Mouse (Mus musculus) neural tube, embryonic 11.5 days (tissue): ENCODE data around the gene Arhgef3. TPM values are rescaled to one million over a fixed set of nuclear protein-coding genes. Genes with fewer than 3 reads are reported as not detected.

Experiments used
- ATAC-seq: fragments of 200-750 bp; cut with Nextera tagmentation; 2 replicates; pipeline ENCODE4 v1.8.0; 2017; ENCODE audit warnings: moderate number of reproducible peaks, mild to moderate bottlenecking, moderate TSS enrichment, moderate library complexity; ENCODE audit not compliant: insufficient read depth, low FRiP score, low TSS enrichment
- DNase-seq: peaks from one replicate; pipeline ENCODE4 v3.0.0-alpha.2; 2015; ENCODE audit warnings: low spot score
- H3K27ac ChIP-seq: fragments of 300-500 bp; sonication (generic); 2 replicates; pipeline ENCODE4 v1.5.1; 2014; ENCODE audit warnings: low read depth, mild to moderate bottlenecking, low read length
- H3K27me3 ChIP-seq: fragments of 300-500 bp; sonication (generic); 2 replicates; pipeline ENCODE4 v1.6.1; 2014; ENCODE audit warnings: mild to moderate bottlenecking, low read length, mixed read lengths; ENCODE audit not compliant: control insufficient read depth, insufficient read depth
- H3K36me3 ChIP-seq: fragments of 300-500 bp; sonication (generic); 2 replicates; pipeline ENCODE4 v1.6.1; 2014; ENCODE audit warnings: mild to moderate bottlenecking, low read length, moderate library complexity, mixed read lengths; ENCODE audit not compliant: control insufficient read depth, insufficient read depth
- H3K4me1 ChIP-seq: fragments of 300-500 bp; sonication (generic); 2 replicates; pipeline ENCODE4 v1.6.1; 2014; ENCODE audit warnings: low read length, mixed read lengths; ENCODE audit not compliant: control insufficient read depth, insufficient read depth
- H3K4me2 ChIP-seq: fragments of 300-500 bp; sonication (generic); 2 replicates; pipeline ENCODE4 v1.6.1; 2014; ENCODE audit warnings: low read depth, mild to moderate bottlenecking, moderate library complexity
- H3K4me3 ChIP-seq: fragments of 300-500 bp; sonication (generic); 2 replicates; pipeline ENCODE4 v1.5.1; 2014; ENCODE audit warnings: low read depth, low read length
- H3K9ac ChIP-seq: fragments of 300-500 bp; sonication (generic); 2 replicates; pipeline ENCODE4 v1.6.1; 2014; ENCODE audit warnings: mild to moderate bottlenecking, low read length
- H3K9me3 ChIP-seq: fragments of 300-500 bp; sonication (generic); 2 replicates; pipeline ENCODE4 v1.6.1; 2016; ENCODE audit warnings: low read length; ENCODE audit not compliant: control insufficient read depth
- WGBS: fragments of 180-500 bp; shearing (Covaris S2); extraction: QIAGEN DNeasy Blood & Tissue Kit; methylation state at CpG from one replicate; pipeline ENCODE4 v1.1.7; 2014; 5-methylcytosine and 5-hydroxymethylcytosine counted together
- polyA plus RNA-seq: library from polyadenylated mRNA; unstranded; fragments of >200 nt; fragmentation: Nextera tagmentation; extraction: Ambion mirVana; gene quantifications from 2 replicates; pipeline ENCODE4 v1.2.1, GENCODE M21; 2014

Arhgef3 gene
- polyA plus RNA-seq, 1 experiment from 2014 or later, result 5.1 TPM

- peaks cover 8% of the 10 kb centered on the region; the same call in 1 of the 2 replicates for H3K4me1 ChIP-seq
- H3K9me3 ChIP-seq, result no peaks in the 10 kb centered on the region
- no peak for DNase-seq
- H3K9ac ChIP-seq, result no peak overlapping the region
- peaks cover 7% of the 10 kb centered on the region; the same call in 1 of the 2 replicates for H3K27me3 ChIP-seq
- no peak for ATAC-seq
- H3K4me2 ChIP-seq, result no peak overlapping the region
- no peak overlapping the region for H3K4me3 ChIP-seq
- WGBS, result 58% methylated on average over 4 of the region's 4 CpGs
- H3K36me3 ChIP-seq, result no peaks in the 10 kb centered on the region
- H3K27ac ChIP-seq, result no peak overlapping the region
Observed at GRCm38 (mm10) chr14:27332359-27332987, 217.8 kb downstream of the Arhgef3 start.

DNA sequence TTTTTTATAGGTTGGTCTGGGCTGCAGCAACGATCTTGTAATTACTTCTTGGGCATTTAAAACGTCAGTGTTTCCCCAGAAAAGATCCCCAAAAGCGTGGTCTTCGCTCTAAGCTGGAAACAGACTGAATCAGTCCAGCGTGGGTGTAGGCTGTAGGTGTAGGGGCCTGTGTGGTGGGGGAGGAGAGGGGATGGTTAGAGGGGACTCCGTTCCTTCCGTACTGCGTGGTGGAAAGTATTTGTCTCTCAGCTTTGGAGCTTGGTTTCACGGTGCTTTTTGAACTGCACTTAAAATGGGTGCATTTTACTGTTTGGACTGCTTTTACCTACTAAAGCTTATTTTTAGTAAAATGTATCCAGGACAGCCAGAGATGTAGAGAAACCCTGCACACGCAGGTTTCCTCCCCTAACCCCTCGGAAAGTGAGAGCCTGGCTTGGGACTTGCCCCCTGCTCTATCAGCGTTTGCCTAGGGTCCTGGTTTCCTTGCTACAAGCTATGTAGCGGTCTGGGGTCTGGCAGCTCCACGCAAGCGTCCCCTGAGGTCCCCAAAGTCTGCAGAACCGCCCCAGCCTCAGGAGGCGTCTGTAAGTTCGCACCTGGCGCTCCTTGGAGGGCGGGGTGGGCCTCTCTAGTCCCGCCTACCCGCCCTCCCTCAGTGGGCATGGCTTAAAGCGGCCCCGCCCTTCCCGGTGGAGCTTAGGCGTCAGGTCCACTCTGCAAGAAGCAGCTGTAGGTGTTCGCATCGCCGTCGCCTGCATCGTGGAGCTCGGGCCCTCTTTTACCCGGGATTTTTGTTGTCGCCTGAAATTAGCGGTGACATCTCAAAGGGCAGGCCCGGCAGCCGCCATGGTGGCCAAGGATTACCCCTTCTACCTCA is 220.9 kb downstream of the Arhgef3 start:
- ATAC-seq, result peak; percentile 71; the same call in 1 of the 2 replicates
- Histone ChIP-seq H3K9ac (peak overlapping the region; percentile 53), H3K4me1 (peaks cover 8% of the 10 kb centered on the region; the same call in 1 of the 2 replicates), H3K4me3 (peak overlapping the region; percentile 43), H3K27ac (no peak overlapping the region), H3K4me2 (peak overlapping the region; percentile 95), H3K9me3 (no peaks in the 10 kb centered on the region), H3K27me3 (peaks cover 7% of the 10 kb centered on the region; the same call in 1 of the 2 replicates), H3K36me3 (no peaks in the 10 kb centered on the region)
- peak; percentile 74 for DNase-seq
- 2% methylated on average over 37 of the region's 37 CpGs for WGBS

- Histone ChIP-seq H3K27me3 (peaks cover 7% of the 10 kb centered on the region; the same call in 1 of the 2 replicates), H3K9me3 (no peaks in the 10 kb centered on the region), H3K9ac (peak overlapping the region; percentile 53), H3K4me3 (peak overlapping the region; percentile 43), H3K27ac (no peak overlapping the region), H3K4me2 (peak overlapping the region; percentile 95), H3K36me3 (no peaks in the 10 kb centered on the region), H3K4me1 (peaks cover 8% of the 10 kb centered on the region; the same call in 1 of the 2 replicates)
- DNase-seq (peak; percentile 34), ATAC-seq (no peak)
- 3% methylated on average over 34 of the region's 34 CpGs for WGBS
Observed at GRCm38 (mm10) chr14:27336208-27337114, 221.8 kb downstream of the Arhgef3 start.

DNA sequence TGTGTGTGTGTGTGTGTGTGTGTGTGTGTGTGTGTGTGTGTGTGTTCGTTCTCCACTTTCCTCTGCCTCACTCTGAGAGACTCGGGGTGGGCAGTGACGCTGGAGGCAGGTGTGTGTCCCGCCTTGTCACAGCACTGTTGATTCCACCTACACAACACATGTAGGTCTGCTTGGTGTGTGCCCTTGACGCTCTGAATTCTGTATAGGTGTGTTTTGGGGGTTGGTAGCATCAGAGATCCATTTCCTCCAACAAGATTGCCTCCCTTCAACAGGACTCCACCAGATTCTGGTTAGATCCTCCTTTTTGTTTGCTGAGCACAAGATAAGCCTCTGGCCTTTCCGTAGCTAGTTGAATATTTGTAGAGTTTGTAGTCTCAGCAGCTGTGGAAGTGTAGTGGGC is 222.5 kb downstream of the Arhgef3 start:
- DNase-seq (no peak), ATAC-seq (no peak)
- H3K27me3 ChIP-seq, result peaks cover 7% of the 10 kb centered on the region; the same call in 1 of the 2 replicates
- no peak overlapping the region for H3K9ac ChIP-seq
- H3K9me3 ChIP-seq, result no peaks in the 10 kb centered on the region
- H3K36me3 ChIP-seq, result no peaks in the 10 kb centered on the region
- H3K4me2 ChIP-seq, result no peak overlapping the region
- no peak overlapping the region for H3K27ac ChIP-seq
- peaks cover 8% of the 10 kb centered on the region; the same call in 1 of the 2 replicates for H3K4me1 ChIP-seq
- no peak overlapping the region for H3K4me3 ChIP-seq
- WGBS, result 69% methylated on average over 6 of the region's 6 CpGs

DNA sequence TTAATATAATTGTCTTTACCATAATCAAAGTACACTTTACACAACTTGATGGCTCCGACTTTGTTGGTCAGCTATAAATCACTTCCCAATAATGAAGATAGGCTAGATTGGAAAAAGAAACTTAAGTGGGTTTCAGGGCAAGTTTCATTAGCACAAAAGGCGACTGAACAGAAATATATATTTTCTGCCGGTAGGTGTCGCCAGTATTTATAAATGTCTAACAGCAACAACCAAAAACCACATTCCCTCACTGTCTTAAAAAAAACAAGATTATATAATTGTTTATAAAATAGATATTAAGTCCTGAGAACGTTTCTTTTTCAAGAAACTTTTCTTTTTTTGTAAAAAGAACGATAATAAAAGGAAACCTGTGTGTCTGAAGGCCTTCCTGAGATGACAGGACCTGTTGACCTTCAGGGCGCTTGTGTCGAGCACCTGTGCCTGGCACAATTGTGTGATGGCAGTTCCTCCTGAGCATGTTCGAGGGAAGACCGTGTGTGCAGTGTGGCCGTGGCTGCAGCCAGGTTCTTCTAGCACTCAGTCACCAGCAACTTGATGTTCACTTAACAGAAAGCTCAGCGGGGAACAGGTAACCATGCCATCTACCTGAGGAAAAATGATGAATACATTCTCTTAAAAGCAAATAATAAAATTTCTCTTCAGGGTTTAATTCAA is 223.5 kb downstream of the Arhgef3 start:
- Histone ChIP-seq H3K27me3 (peaks cover 7% of the 10 kb centered on the region; the same call in 1 of the 2 replicates), H3K4me3 (no peak overlapping the region), H3K9ac (no peak overlapping the region), H3K36me3 (no peaks in the 10 kb centered on the region), H3K27ac (no peak overlapping the region), H3K4me2 (no peak overlapping the region), H3K9me3 (no peaks in the 10 kb centered on the region), H3K4me1 (peaks cover 8% of the 10 kb centered on the region; the same call in 1 of the 2 replicates)
- WGBS, result 39% methylated on average over 12 of the region's 12 CpGs
- no peak for ATAC-seq
- no peak for DNase-seq

DNA sequence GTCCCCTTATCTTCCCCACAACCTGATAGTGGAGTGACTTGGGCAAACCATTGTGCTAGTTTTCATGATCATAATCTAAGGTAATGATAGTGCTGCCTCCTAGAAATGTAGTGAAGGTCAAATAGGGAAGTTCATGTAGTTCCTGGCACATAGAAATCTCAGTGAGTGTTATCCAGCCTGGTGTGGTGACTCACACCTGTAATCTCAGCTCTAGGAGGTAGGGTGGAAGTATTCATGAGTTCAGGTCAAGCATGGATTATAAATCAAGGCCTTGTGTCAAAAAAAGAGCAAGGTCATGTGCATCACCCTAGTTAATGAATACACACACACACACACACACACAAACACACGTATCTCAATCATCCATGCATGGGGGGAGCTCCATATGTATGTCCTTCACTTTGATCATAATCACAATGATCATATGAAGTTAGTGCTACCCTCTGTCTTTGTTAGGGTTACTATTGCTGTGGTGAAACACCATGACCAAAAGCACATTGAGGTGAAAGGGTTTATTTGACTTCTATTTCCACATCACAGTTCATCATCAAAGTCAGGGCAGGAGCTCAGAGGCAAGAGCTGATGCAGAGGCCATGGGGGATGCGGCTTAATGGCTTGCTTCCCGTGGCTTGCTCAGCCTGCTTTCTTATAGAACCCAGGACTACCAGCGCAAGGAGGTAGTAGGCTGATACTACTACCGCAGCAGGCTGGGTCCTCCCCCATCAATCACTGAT is 226.2 kb downstream of the Arhgef3 start:
- no peaks in the 10 kb centered on the region for H3K9me3 ChIP-seq
- peaks cover 7% of the 10 kb centered on the region; the same call in 1 of the 2 replicates for H3K27me3 ChIP-seq
- 79% methylated on average over 5 of the region's 5 CpGs for WGBS
- ATAC-seq (no peak), DNase-seq (no peak)
- H3K4me2 ChIP-seq, result no peak overlapping the region
- no peak overlapping the region for H3K27ac ChIP-seq
- H3K4me3 ChIP-seq, result no peak overlapping the region
- no peaks in the 10 kb centered on the region for H3K36me3 ChIP-seq
- peaks cover 7% of the 10 kb centered on the region; the same call in 1 of the 2 replicates for H3K4me1 ChIP-seq
- H3K9ac ChIP-seq, result no peak overlapping the region

DNA sequence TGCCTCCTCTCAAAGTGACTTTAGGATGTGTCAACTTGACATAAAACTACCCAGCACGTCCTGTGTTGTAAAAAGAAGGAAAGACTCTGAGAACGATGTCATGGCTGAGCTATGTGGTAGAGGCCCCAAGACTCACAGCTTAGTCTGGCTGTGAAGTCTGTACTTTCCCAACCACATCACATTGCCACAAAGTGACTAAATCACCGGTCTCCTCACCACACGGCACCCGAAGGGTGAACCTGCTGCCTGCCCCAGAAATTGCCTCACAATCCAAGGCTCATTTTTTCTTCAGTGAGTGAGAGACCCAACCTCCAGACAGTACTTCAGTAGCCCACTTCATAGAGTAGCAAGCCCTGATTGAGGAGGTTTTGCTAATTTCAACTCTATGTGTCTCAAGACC is 226.8 kb downstream of the Arhgef3 start:
- no peak for DNase-seq
- H3K4me3 ChIP-seq, result no peak overlapping the region
- no peak overlapping the region for H3K4me2 ChIP-seq
- H3K4me1 ChIP-seq, result 0 out of 2 replicates have a peak, but pooled peaks cover 5% of the 10 kb centered on the region
- WGBS, result 79% methylated on average over 5 of the region's 5 CpGs
- H3K36me3 ChIP-seq, result no peaks in the 10 kb centered on the region
- H3K9ac ChIP-seq, result no peak overlapping the region
- no peak overlapping the region for H3K27ac ChIP-seq
- ATAC-seq, result no peak
- H3K27me3 ChIP-seq, result peaks cover 7% of the 10 kb centered on the region; the same call in 1 of the 2 replicates
- no peaks in the 10 kb centered on the region for H3K9me3 ChIP-seq
